Mouse (Mus musculus): ENCODE data around the gene Soat2. TPM values are rescaled to one million over a fixed set of nuclear protein-coding genes. Genes with fewer than 3 reads are reported as not detected.

Soat2 gene
- polyA plus RNA-seq (2015; fragmentation: Nextera tagmentation; extraction: Ambion mirVana): 0.53 and 1.5 TPM in 2 replicates

DNA sequence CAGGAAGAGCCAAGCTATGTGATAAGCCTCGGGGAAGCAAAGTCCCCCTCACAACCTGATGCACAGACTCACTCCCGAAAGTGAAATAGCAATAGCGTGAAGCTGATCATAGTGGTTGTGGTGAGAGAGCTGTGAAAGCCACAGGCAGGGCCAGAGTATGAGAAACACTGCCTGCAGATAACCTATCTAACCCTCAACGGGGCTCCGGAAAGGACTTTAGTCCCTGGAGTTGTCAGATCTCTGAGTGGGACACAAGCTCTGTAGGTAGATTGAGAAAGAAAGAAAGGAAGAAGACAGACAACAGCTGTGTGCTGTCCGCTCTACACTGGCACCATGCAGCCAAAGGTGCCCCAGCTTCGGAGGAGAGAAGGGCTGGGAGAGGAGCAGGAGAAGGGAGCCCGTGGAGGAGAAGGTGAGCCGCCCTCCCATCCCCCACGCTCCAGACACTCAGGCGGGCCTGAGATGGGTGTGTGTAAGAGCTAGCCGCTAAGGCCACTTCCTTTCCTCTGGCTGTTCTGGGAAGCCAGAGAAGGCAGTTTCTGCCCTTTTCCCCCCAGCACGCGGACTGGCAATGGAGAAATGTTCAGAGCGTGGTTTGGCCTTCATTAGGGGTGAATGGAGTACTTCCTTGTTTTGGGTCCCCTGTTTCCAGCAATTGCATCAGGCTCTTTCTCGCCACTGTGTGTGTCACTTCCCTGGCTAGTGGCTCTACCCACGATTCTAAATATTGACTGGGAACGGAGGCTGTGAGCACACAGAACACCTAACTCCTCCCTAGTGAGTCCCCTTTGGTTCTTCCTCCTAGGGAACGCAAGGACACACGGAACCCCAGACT, at the start of gene Soat2:
Gene Soat2, plus strand, starts transcription at position 226 of the 835 bp plus-strand sequence.
- 0 out of 2 replicates have a peak within 1 kb of the TSS, but pooled peaks have one; percentile 6 for H3K27ac ChIP-seq (replicated peaks)
- H3K4me2 ChIP-seq: peak within 1 kb of the TSS; percentile 58
- no peaks in the 10 kb centered on the region for H3K36me3 ChIP-seq
- H3K4me1 ChIP-seq: peaks cover 28% of the 10 kb centered on the region
- peak within 1 kb of the TSS; percentile 18; the same call in 1 of the 2 replicates for H3K4me3 ChIP-seq
- H3K27me3 ChIP-seq (replicated peaks): peaks cover 10% of the 10 kb centered on the region
- peak within 1 kb of the TSS; percentile 66 for H3K9ac ChIP-seq
- WGBS: 24% methylated on average over 20 of the region's 20 CpGs
- no peaks in the 10 kb centered on the region for H3K9me3 ChIP-seq
- no peak for ATAC-seq (ENCODE audit: extremely low read depth, insufficient number of reproducible peaks, low FRiP score, low TSS enrichment)

DNA sequence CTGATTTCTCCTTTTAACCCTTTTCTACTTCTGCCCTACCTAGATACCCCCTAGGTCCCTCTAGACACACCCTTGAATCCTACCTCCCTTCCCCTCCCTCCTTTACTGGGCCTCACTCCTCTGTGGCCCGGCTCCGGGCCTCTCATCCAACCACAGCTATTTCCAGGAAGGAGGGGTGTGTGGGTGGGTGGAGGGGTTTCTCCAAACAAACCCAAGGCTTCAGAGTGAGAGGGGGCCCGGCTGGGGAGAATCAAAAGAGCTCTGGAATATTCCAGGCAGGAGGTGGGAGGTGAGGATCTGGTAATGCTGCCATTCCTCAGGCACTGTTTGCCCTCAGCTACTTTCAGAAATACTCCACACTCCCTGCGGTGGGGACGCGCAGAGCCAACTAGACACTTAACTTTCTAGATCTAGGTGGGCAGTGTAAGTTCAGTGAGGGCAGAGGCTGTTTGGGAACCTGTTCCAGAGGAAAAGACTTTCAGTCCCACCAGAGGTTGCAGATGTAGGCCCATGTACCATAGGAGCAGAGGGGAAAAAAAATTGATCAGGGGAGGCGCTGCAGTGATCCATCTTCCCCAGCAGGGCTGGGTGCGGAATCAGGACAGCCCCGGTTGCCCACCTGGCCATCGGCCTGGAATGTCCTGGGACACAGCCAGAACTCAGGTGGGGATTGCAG, 49.2 kb upstream of the Soat2 start:
- Histone ChIP-seq H3K4me3 (peak overlapping the region; percentile 64), H3K27me3 (replicated peaks) (0 out of 2 replicates have a peak, but pooled peaks cover 3% of the 10 kb centered on the region), H3K9me3 (no peaks in the 10 kb centered on the region), H3K27ac (replicated peaks) (peak overlapping the region; percentile 98), H3K36me3 (peaks cover 29% of the 10 kb centered on the region), H3K4me2 (peak overlapping the region; percentile 89), H3K4me1 (peaks cover 87% of the 10 kb centered on the region), H3K9ac (peak overlapping the region; percentile 87)
- 26% methylated on average over 10 of the region's 10 CpGs for WGBS
- ATAC-seq (ENCODE audit: extremely low read depth, insufficient number of reproducible peaks, low FRiP score, low TSS enrichment): no peak

DNA sequence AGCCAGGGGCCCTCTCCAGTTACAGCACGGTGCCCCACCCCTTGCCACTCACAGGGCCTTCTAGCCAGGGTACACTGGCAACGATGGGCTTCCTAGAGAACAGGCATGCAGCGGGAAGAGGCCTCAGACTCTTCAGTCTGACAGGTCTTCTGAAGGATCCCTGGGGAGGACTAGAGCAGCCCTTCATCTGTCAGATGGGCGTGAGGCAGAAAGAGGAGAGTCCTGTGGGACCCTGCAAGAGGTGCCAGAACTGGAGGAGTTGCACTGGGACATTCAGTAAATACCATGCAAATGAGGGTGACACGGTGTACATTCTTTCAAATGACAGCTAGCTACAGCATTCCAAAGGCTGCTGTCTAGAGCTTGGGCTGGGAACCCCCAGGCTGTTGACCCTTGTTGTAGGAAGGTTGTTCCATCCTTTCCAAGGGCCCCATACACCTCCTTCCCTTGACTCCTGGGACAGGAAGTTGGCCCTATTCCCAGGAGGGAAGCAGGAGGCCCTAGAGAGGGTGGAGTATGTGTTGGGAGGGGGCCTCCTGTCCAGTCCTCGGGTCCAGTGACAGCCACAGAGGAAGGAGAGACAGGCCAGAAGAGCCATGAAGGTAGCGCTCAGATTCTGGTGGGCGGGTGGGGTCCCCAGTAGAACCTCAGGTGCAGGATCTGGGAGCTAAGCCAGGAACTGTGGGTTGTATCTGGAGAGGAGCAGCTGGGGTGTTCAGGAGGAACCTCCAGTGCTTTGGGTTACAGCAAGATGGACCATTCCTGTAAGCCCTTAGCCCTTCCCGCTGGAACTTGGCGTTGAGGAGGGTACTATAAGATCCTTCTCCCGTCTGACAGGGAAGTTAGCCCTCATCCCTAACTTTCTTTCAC, 48.4 kb upstream of the Soat2 start:
- Histone ChIP-seq H3K4me2 (peak overlapping the region; percentile 89), H3K9ac (peak overlapping the region; percentile 87), H3K36me3 (peaks cover 28% of the 10 kb centered on the region), H3K27me3 (replicated peaks) (0 out of 2 replicates have a peak, but pooled peaks cover 11% of the 10 kb centered on the region), H3K27ac (replicated peaks) (peak overlapping the region; percentile 98), H3K9me3 (no peaks in the 10 kb centered on the region), H3K4me3 (peak overlapping the region; percentile 64), H3K4me1 (peaks cover 94% of the 10 kb centered on the region)
- no peak for ATAC-seq (ENCODE audit: extremely low read depth, insufficient number of reproducible peaks, low FRiP score, low TSS enrichment)
- 18% methylated on average over 11 of the region's 11 CpGs for WGBS

DNA sequence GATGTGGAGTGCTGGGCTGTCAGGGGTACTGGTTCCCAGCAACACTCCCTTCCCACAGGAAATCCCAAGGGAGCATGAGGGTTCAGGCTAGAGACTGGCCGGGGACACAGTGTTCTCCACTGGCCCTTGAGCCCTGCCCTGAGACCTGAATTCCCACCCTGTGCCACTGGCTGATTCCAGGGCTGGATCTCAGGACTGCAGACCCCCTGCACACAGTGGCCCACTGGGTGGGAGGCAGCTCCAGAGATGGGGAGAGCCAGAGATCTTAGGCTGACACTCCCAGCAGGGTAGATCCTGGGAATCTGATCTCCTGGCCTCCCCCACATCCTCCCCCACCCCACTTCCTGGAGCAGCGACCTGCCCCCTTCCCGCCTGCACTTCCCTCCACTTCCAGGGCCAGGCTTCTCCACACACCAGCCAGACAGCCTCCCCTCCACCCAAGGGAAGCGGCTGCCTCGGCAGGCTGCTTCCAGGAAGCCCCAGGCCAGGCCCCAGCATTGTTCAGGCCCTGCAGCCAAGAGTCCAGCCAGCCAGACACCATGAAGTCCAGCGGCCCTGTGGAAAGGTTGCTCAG, 47.7 kb upstream of the Soat2 start:
- WGBS: 15% methylated on average over 6 of the region's 6 CpGs
- Histone ChIP-seq H3K4me2 (peak overlapping the region; percentile 89), H3K27ac (replicated peaks) (peak overlapping the region; percentile 98), H3K36me3 (peaks cover 28% of the 10 kb centered on the region), H3K4me3 (peak overlapping the region; percentile 64), H3K9me3 (no peaks in the 10 kb centered on the region), H3K9ac (peak overlapping the region; percentile 86), H3K4me1 (peaks cover 96% of the 10 kb centered on the region), H3K27me3 (replicated peaks) (0 out of 2 replicates have a peak, but pooled peaks cover 15% of the 10 kb centered on the region)
- no peak for ATAC-seq (ENCODE audit: extremely low read depth, insufficient number of reproducible peaks, low FRiP score, low TSS enrichment)

DNA sequence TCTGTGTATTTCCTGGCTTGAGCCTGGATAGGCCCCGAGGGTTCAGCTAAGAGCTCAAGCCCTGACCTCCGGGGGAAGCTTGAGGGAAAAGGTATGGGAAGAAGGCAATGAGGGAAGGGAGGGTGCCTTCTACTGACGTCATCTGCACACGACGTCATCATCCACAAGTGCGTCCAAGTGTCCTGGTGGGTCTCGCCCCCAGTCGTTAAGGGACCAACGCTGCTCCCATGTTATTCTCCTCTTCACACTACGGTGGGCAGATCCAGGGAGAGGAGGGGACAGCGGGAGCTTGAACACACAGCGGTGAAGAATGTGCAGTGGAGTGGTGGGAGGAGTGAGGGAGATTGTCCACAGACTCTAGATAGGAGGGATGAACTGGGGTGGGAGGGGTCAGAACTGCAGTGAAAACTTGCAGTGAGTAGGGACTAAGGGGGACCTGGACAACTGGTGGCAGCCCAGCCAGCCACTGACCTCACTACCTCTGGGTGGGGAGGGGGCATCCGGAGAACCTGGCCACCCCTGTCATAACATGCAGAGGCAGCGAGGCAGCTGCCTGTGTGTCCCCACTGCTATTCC, 46.9 kb upstream of the Soat2 start:
- WGBS: 5% methylated on average over 14 of the region's 14 CpGs
- peaks cover 28% of the 10 kb centered on the region for H3K36me3 ChIP-seq
- H3K4me3 ChIP-seq: peak overlapping the region; percentile 64
- no peak for ATAC-seq (ENCODE audit: extremely low read depth, insufficient number of reproducible peaks, low FRiP score, low TSS enrichment)
- peaks cover 96% of the 10 kb centered on the region for H3K4me1 ChIP-seq
- H3K27ac ChIP-seq (replicated peaks): peak overlapping the region; percentile 98
- H3K9me3 ChIP-seq: no peaks in the 10 kb centered on the region
- H3K27me3 ChIP-seq (replicated peaks): 0 out of 2 replicates have a peak, but pooled peaks cover 15% of the 10 kb centered on the region
- H3K9ac ChIP-seq: peak overlapping the region; percentile 86
- H3K4me2 ChIP-seq: peak overlapping the region; percentile 89

DNA sequence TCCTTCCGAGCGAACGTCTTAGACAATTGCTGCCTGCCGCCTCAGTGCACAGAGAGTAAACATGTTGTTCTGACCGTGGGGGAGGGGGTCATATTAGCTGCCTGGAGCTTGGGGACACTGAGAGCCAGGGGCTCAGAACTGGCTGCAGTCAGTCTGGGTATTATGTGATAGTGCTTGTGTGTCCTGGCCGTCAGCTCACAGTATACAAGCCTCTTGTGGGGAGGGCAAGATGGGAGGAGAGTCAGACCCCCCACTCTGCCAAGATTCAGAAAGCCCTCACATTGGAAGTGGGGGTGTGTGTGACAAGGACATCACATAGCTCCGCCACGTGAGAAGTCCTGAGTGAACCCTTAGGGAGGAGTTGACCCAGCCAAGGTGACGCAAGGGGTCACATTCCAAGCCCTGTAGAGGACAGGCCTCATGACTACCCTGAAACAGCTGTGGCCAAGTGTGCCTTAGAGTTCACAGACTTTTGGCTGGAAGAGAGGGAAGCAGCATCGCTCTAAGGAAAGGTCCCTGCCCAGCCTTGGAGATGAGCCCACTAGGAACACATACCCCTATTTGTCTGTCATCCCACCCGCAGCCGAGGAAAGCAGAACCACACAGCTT, 46.3 kb upstream of the Soat2 start:
- ATAC-seq (ENCODE audit: extremely low read depth, insufficient number of reproducible peaks, low FRiP score, low TSS enrichment): no peak
- Histone ChIP-seq H3K9ac (peak overlapping the region; percentile 86), H3K36me3 (peaks cover 31% of the 10 kb centered on the region), H3K9me3 (no peaks in the 10 kb centered on the region), H3K4me1 (peaks cover 96% of the 10 kb centered on the region), H3K4me2 (peak overlapping the region; percentile 89), H3K27me3 (replicated peaks) (0 out of 2 replicates have a peak, but pooled peaks cover 15% of the 10 kb centered on the region), H3K4me3 (peak overlapping the region; percentile 64), H3K27ac (replicated peaks) (peak overlapping the region; percentile 98)
- 20% methylated on average over 12 of the region's 12 CpGs for WGBS

DNA sequence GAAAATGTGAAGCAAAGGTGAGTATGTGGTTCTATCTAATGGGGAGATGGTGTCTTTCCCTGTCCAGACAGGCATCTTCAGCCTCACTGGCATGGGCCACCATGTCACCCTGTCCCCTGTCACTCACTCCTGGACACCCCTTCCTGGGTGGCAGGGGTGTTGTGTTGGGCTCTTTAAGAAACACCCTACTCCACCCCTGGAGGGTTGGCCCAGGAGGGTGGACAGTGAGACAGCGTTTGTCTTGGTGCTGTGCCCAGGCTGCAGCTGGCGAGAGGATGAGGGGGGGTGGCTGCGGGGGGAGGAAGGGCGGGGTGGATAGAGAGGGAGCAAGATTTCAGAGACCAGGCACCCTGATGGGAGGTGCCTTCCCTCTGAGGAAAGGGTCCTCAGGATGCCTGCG, 45.0 kb upstream of the Soat2 start:
- Histone ChIP-seq H3K9ac (peak overlapping the region; percentile 68), H3K9me3 (no peaks in the 10 kb centered on the region), H3K4me3 (peak overlapping the region; percentile 38), H3K4me1 (peaks cover 91% of the 10 kb centered on the region), H3K36me3 (peaks cover 44% of the 10 kb centered on the region), H3K27ac (replicated peaks) (peak overlapping the region; percentile 98), H3K27me3 (replicated peaks) (0 out of 2 replicates have a peak, but pooled peaks cover 15% of the 10 kb centered on the region), H3K4me2 (peak overlapping the region; percentile 89)
- no peak for ATAC-seq (ENCODE audit: extremely low read depth, insufficient number of reproducible peaks, low FRiP score, low TSS enrichment)
- 34% methylated on average over 5 of the region's 5 CpGs for WGBS

DNA sequence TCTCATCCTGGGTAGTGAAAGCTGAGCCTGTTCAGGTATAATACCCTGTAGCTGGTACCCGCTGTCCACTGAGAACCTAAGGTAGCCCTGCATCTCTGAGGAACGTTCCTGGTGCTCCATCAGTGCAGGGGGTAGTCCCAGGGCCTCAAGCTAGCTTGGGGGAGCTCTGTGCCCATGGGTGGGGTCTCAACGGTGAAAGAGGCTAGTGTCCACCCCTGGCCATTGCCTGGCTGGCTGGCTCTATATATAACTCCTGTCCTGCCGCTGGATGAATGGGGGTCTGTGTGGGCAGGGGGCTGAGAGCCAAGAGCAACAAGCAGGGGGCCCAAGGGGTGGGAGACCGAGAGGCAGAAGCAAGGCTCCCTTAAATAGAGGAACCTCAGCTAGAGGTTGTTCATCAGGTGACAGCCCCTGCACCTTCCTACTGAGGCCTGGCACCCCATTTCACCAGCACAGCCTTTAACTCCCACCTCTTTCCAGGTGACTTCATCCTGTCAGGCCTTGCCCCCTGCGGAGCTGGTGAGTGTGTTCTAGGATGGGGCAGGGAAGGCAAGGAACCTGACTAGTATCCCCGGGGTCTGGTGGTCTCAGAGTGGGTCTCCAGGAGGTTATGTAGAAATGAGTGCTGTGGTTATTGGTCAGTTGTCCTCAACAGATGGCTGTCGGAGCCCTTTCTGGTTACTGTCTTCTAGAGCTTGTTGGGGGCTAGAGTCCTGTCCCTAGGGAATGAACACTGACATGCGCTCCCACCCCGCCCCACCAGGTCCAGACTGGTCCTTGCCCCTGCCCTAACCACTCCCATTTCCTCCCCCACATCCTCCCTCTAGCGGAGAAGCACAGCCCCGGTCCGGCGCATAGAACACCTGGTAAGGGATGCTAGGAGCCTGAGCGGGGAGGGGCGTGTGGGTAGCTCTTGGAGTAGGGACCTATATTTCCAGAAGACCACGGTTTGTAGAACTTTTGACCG, 44.3 kb upstream of the Soat2 start:
- H3K9ac ChIP-seq: peak overlapping the region; percentile 68
- 29% methylated on average over 18 of the region's 18 CpGs for WGBS
- H3K36me3 ChIP-seq: peaks cover 51% of the 10 kb centered on the region
- 0 out of 2 replicates have a peak, but pooled peaks cover 15% of the 10 kb centered on the region for H3K27me3 ChIP-seq (replicated peaks)
- no peak for ATAC-seq (ENCODE audit: extremely low read depth, insufficient number of reproducible peaks, low FRiP score, low TSS enrichment)
- H3K9me3 ChIP-seq: no peaks in the 10 kb centered on the region
- H3K4me2 ChIP-seq: peak overlapping the region; percentile 89
- H3K4me1 ChIP-seq: peaks cover 88% of the 10 kb centered on the region
- H3K4me3 ChIP-seq: peak overlapping the region; percentile 38
- peak overlapping the region; percentile 98 for H3K27ac ChIP-seq (replicated peaks)

DNA sequence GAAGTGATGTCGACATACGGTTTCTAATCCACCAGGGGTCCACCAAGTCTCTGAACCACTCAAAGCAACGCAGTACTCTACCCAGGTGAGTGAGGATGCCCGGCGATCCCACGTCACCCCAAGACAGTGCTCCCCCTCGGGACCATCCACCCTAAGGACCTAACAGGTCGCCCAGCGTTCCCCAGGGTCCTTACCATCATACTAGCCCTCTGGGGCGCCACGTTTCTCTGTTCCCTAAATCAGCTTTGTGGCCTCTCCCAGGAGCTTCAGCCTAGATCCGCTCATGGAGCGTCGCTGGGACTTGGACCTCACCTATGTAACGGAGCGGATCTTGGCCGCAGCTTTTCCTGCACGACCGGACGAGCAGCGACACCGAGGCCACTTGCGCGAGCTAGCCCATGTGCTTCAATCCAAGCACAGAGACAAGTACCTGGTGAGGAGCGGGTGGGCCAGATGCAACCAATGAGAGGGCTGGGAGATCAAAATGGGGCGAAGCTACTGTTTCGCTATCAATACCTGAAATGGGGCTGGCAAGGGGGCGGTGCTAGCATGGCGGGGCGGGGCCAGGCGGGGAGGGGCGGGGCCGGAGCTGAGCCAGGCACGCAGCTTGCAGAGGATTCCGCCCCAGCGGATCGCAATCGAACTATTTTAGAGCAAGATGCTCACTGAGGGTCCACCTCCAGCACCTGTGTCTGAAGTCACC, 43.4 kb upstream of the Soat2 start:
- H3K27me3 ChIP-seq (replicated peaks): 0 out of 2 replicates have a peak, but pooled peaks cover 15% of the 10 kb centered on the region
- H3K4me3 ChIP-seq: peak overlapping the region; percentile 38
- H3K9ac ChIP-seq: peak overlapping the region; percentile 30
- peaks cover 59% of the 10 kb centered on the region for H3K36me3 ChIP-seq
- peak overlapping the region; percentile 89 for H3K4me2 ChIP-seq
- H3K27ac ChIP-seq (replicated peaks): no peak overlapping the region
- WGBS: 16% methylated on average over 38 of the region's 38 CpGs
- H3K9me3 ChIP-seq: no peaks in the 10 kb centered on the region
- no peak for ATAC-seq (ENCODE audit: extremely low read depth, insufficient number of reproducible peaks, low FRiP score, low TSS enrichment)
- peaks cover 79% of the 10 kb centered on the region for H3K4me1 ChIP-seq
